Mouse (Mus musculus) intestine, embryonic 16.5 days (tissue): ENCODE data around the gene Cdh23. TPM values are rescaled to one million over a fixed set of nuclear protein-coding genes. Genes with fewer than 3 reads are reported as not detected.
A peak's percentile ranks its signal among the peaks of the same experiment; 100 is the strongest.

Experiments used
- ATAC-seq: fragments of 200-750 bp; cut with Nextera tagmentation; 2 replicates; pipeline ENCODE4 v1.8.0; 2017; ENCODE audit warnings: moderate TSS enrichment, moderate library complexity
- H3K27ac ChIP-seq: fragments of 300-500 bp; sonication (generic); 2 replicates; pipeline ENCODE4 v1.5.1; 2014; ENCODE audit warnings: mild to moderate bottlenecking, low read length
- H3K27me3 ChIP-seq: fragments of 300-500 bp; sonication (generic); replicated peaks from 2 replicates; pipeline ENCODE4 v1.6.1; 2014; ENCODE audit warnings: low read length, control low read depth, mixed read lengths; ENCODE audit not compliant: control insufficient read depth, insufficient read depth
- H3K36me3 ChIP-seq: fragments of 300-500 bp; sonication (generic); 2 replicates; pipeline ENCODE4 v1.6.1; 2014; ENCODE audit warnings: low read length, control low read depth; ENCODE audit not compliant: control insufficient read depth, insufficient read depth
- H3K4me1 ChIP-seq: fragments of 300-500 bp; sonication (generic); 2 replicates; pipeline ENCODE4 v1.6.1; 2014; ENCODE audit warnings: low read length, control low read depth, mixed read lengths; ENCODE audit not compliant: control insufficient read depth, insufficient read depth
- H3K4me2 ChIP-seq: fragments of 300-500 bp; sonication (generic); 2 replicates; pipeline ENCODE4 v1.6.1; 2014; ENCODE audit warnings: low read depth, low read length, control low read depth
- H3K4me3 ChIP-seq: fragments of 300-500 bp; sonication (generic); 2 replicates; pipeline ENCODE4 v1.5.1; 2014; ENCODE audit warnings: mild to moderate bottlenecking, low read length
- H3K9ac ChIP-seq: fragments of 300-500 bp; sonication (generic); 2 replicates; pipeline ENCODE4 v1.6.1; 2014; ENCODE audit warnings: low read depth, low read length
- H3K9me3 ChIP-seq: fragments of 300-500 bp; sonication (generic); 2 replicates; pipeline ENCODE4 v1.6.1; 2016; ENCODE audit warnings: low read length, control low read depth; ENCODE audit not compliant: control insufficient read depth
- WGBS: fragments of 180-500 bp; shearing (Covaris S2); extraction: QIAGEN DNeasy Blood & Tissue Kit; methylation state at CpG from one replicate; pipeline ENCODE4 v1.1.7; 2014; 5-methylcytosine and 5-hydroxymethylcytosine counted together
- polyA plus RNA-seq: library from polyadenylated mRNA; unstranded; fragments of >200 nt; fragmentation: Nextera tagmentation; extraction: Ambion mirVana; gene quantifications from 2 replicates; pipeline ENCODE4 v1.2.1, GENCODE M21; 2015

The Cdh23 gene
- polyA plus RNA-seq, 1 experiment from 2014 or later, result 0.33 TPM

- Histone ChIP-seq H3K9ac (no peak overlapping the region), H3K36me3 (no peaks in the 10 kb centered on the region), H3K27me3 (no peaks in the 10 kb centered on the region), H3K27ac (no peak overlapping the region), H3K4me2 (no peak overlapping the region), H3K4me3 (no peak overlapping the region), H3K4me1 (no peaks in the 10 kb centered on the region), H3K9me3 (no peaks in the 10 kb centered on the region)
- ATAC-seq, result no peak
- WGBS, result 88% methylated on average over 13 of the region's 13 CpGs
Measured at GRCm38 (mm10) chr10:60310629-60311028, 385.7 kb downstream of the Cdh23 start.

- H3K27ac ChIP-seq, result no peak overlapping the region
- no peaks in the 10 kb centered on the region for H3K27me3 ChIP-seq
- no peaks in the 10 kb centered on the region for H3K4me1 ChIP-seq
- H3K9ac ChIP-seq, result 0 out of 2 replicates have a peak overlapping the region, but pooled peaks have one; percentile 14
- peak; percentile 76 for ATAC-seq
- peaks cover 13% of the 10 kb centered on the region; the same call in 1 of the 2 replicates for H3K36me3 ChIP-seq
- WGBS, result 59% methylated on average over 15 of the region's 15 CpGs
- H3K4me3 ChIP-seq, result no peak overlapping the region
- no peaks in the 10 kb centered on the region for H3K9me3 ChIP-seq
- H3K4me2 ChIP-seq, result no peak overlapping the region
Measured at GRCm38 (mm10) chr10:60304854-60305628, 391.2 kb downstream of the Cdh23 start.

GRCm38 (mm10) chr10:60303419-60303818 is 392.9 kb downstream of the Cdh23 start:
- Histone ChIP-seq H3K36me3 (peaks cover 24% of the 10 kb centered on the region; the same call in 1 of the 2 replicates), H3K9ac (no peak overlapping the region), H3K27me3 (no peaks in the 10 kb centered on the region), H3K27ac (no peak overlapping the region), H3K4me2 (no peak overlapping the region), H3K9me3 (no peaks in the 10 kb centered on the region), H3K4me1 (no peaks in the 10 kb centered on the region), H3K4me3 (no peak overlapping the region)
- no peak for ATAC-seq
- WGBS, result 85% methylated on average over 17 of the region's 17 CpGs

GRCm38 (mm10) chr10:60299636-60300035 is 396.7 kb downstream of the Cdh23 start:
- Histone ChIP-seq H3K4me3 (no peak overlapping the region), H3K36me3 (peaks cover 46% of the 10 kb centered on the region), H3K4me2 (no peak overlapping the region), H3K27ac (no peak overlapping the region), H3K27me3 (no peaks in the 10 kb centered on the region), H3K9ac (no peak overlapping the region), H3K4me1 (no peaks in the 10 kb centered on the region), H3K9me3 (no peaks in the 10 kb centered on the region)
- ATAC-seq, result no peak
- WGBS, result 97% methylated on average over 12 of the region's 12 CpGs

- no peaks in the 10 kb centered on the region for H3K9me3 ChIP-seq
- H3K4me3 ChIP-seq, result no peak overlapping the region
- H3K4me2 ChIP-seq, result no peak overlapping the region
- no peak for ATAC-seq
- H3K36me3 ChIP-seq, result peaks cover 47% of the 10 kb centered on the region
- H3K4me1 ChIP-seq, result peaks cover 4% of the 10 kb centered on the region
- no peak overlapping the region for H3K27ac ChIP-seq
- WGBS, result 82% methylated on average over 9 of the region's 9 CpGs
- H3K27me3 ChIP-seq, result no peaks in the 10 kb centered on the region
- H3K9ac ChIP-seq, result no peak overlapping the region
Measured at GRCm38 (mm10) chr10:60296027-60296426, 400.3 kb downstream of the Cdh23 start.

GRCm38 (mm10) chr10:60295356-60295755 is 400.9 kb downstream of the Cdh23 start:
- H3K36me3 ChIP-seq, result peaks cover 45% of the 10 kb centered on the region
- H3K4me3 ChIP-seq, result no peak overlapping the region
- no peaks in the 10 kb centered on the region for H3K27me3 ChIP-seq
- H3K4me1 ChIP-seq, result peaks cover 11% of the 10 kb centered on the region
- H3K27ac ChIP-seq, result no peak overlapping the region
- ATAC-seq, result no peak
- H3K9me3 ChIP-seq, result no peaks in the 10 kb centered on the region
- H3K4me2 ChIP-seq, result no peak overlapping the region
- no peak overlapping the region for H3K9ac ChIP-seq
- WGBS, result 95% methylated on average over 3 of the region's 3 CpGs

- peaks cover 18% of the 10 kb centered on the region for H3K4me1 ChIP-seq
- peaks cover 42% of the 10 kb centered on the region for H3K36me3 ChIP-seq
- ATAC-seq, result no peak
Measured at GRCm38 (mm10) chr10:60294621-60295020, 401.7 kb downstream of the Cdh23 start.

GRCm38 (mm10) chr10:60292209-60292608 is 404.1 kb downstream of the Cdh23 start:
- no peak overlapping the region for H3K27ac ChIP-seq
- 89% methylated on average over 8 of the region's 8 CpGs for WGBS
- H3K27me3 ChIP-seq, result no peaks in the 10 kb centered on the region
- ATAC-seq, result no peak
- peaks cover 25% of the 10 kb centered on the region for H3K36me3 ChIP-seq
- H3K9ac ChIP-seq, result no peak overlapping the region
- H3K9me3 ChIP-seq, result no peaks in the 10 kb centered on the region
- no peak overlapping the region for H3K4me2 ChIP-seq
- H3K4me1 ChIP-seq, result peaks cover 29% of the 10 kb centered on the region
- H3K4me3 ChIP-seq, result no peak overlapping the region

More at GRCm38 (mm10) chr10:60294621-60295020, 401.7 kb downstream of the Cdh23 start:
- Histone ChIP-seq H3K4me3 (no peak overlapping the region), H3K27me3 (no peaks in the 10 kb centered on the region), H3K9ac (no peak overlapping the region), H3K9me3 (no peaks in the 10 kb centered on the region), H3K4me2 (no peak overlapping the region), H3K27ac (no peak overlapping the region)
- 81% methylated on average over 7 of the region's 7 CpGs for WGBS

GRCm38 (mm10) chr10:60290739-60291110 is 405.6 kb downstream of the Cdh23 start:
- peaks cover 37% of the 10 kb centered on the region for H3K4me1 ChIP-seq
- H3K27ac ChIP-seq, result no peak overlapping the region; the same call in 1 of the 2 replicates
- H3K4me3 ChIP-seq, result no peak overlapping the region
- peak; percentile 59 for ATAC-seq
- 69% methylated on average over 8 of the region's 8 CpGs for WGBS
- no peak overlapping the region for H3K4me2 ChIP-seq
- H3K9me3 ChIP-seq, result no peaks in the 10 kb centered on the region
- no peaks in the 10 kb centered on the region for H3K27me3 ChIP-seq
- H3K36me3 ChIP-seq, result peaks cover 21% of the 10 kb centered on the region
- no peak overlapping the region for H3K9ac ChIP-seq
